Mouse (Mus musculus) spleen, adult 2 months (tissue): ENCODE measurements around the gene Acsl3.

Experiments
- CTCF ChIP-seq: fragments of 200-500 bp; IDR thresholded peaks from 2 replicates; pipeline ENCODE4 v1.5.1; 2011; ENCODE audit warnings: mild to moderate bottlenecking, inconsistent platforms; ENCODE audit not compliant: insufficient read depth, insufficient read length, insufficient replicate concordance; ENCODE audit errors: extremely low read depth
- POLR2A ChIP-seq: fragments of 200-500 bp; IDR thresholded peaks from 2 replicates; pipeline ENCODE4 v1.6.1; 2011; ENCODE audit warnings: low read depth, low read length, inconsistent platforms

DNA sequence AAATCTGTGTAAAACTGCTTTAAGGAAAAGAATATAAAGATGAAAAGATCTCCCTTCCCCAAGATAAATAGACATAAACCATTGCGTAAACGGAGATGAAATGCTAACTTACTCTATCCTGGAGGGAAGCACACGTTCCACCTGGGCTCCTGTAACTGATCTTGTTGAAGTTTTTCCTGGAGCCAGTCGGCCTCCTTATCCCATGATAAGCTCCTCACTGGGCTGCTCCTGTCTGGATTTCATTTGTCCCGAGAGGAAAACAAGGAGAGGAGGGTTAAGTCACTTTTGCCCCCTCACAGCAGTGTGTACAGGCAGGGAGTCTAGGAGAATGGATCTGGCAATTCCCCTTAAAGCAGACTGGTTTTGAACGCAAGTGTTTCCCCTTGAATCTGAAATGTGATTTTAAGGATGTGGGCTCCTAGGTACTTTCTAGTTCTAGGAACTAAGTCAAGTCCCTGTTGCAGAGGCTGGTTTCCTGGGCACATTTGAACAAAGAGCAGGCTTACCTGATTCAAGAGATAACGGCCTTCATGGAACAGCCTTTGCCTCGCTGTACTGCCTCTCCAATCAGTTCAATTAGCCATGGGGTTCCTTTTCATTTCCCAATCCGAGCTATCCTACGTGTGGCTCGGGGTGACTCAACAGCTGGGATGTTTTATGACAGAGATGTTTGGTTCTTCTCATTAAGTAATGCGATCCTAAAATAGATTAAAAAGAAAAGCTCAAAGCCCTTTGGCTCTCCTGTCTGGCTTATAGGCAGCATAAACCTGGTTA is 48.3 kb upstream of the Acsl3 start:
- TF ChIP-seq POLR2A (no peak), CTCF (no peak)
